Mouse (Mus musculus): Measurements from ENCODE around the gene Wasl. TPM values are rescaled to one million over a fixed set of nuclear protein-coding genes. Genes with fewer than 3 reads are reported as not detected.
A peak's percentile ranks its signal among the peaks of the same experiment; 100 is the strongest.

Gene Wasl
- 74.8 and 85.7 TPM in 2 replicates for polyA plus RNA-seq (2016; fragmentation: Nextera tagmentation; extraction: Ambion mirVana)

DNA sequence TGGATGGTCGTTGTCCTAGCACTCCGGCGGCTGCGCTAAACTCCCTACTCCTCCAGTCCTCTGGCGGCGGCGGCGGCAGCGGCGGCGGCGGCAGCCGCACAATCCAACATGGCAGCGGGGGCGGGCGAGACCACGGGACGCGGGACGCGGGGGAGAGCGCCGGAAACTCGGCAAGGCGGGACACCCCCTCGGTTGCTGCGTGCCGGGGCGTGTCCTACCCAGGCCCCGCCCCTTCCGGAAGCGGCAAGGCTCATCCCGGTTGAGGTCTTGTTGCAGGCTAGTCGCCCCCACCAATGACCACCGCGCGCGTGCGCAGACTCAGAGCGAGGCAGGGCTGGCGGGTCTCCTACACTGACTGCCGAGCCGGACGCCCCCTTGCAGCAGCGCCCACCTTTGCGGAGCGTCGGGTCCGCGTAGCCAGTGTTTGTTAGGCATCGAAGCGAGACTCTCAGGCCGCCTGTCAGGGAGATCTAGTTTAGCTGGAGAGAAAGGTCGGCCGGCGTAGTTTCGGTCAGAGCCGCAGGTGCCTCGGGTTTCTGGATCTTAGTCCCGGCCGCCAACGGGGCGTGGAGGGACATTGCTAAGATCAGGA lies at the start of gene Wasl:
TSS of gene Wasl (minus strand) at position 143 of the 592 bp plus-strand sequence.
- Histone ChIP-seq H3K27me3 (no peaks in the 10 kb centered on the region), H3K9me3 (no peaks in the 10 kb centered on the region), H3K4me3 (peak within 1 kb of the TSS; percentile 91), H3K36me3 (no peaks in the 10 kb centered on the region), H3K4me1 (peaks cover 4% of the 10 kb centered on the region), H3K27ac (peak within 1 kb of the TSS; percentile 98), H3K4me2 (replicated peaks) (peak within 1 kb of the TSS; percentile 78), H3K9ac (peak within 1 kb of the TSS; percentile 97)
- WGBS = under 1% methylated on average over 60 of the region's 63 CpGs
- ATAC-seq (ENCODE audit: insufficient number of reproducible peaks, insufficient read depth, low FRiP score, low TSS enrichment) = peak; percentile 99

DNA sequence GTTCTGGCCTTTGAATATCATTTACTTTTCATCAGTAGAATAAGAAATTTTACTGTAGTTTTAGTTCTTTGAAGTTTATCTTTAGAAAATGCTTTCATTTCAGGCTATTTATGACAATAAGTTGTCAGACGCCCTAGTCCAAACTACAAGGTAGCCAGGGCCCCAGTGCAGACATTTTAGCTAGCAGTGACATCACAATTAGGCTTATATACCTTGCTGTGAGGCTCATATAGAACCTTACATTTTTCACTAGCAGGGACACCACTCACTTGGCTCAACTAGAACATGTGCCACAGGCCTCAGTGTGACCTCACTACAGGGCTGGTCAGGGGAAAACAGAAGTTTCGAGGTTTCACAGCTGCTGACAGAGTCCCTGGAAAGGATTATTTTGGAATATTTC lies 42.7 kb upstream of the Wasl start:
- Histone ChIP-seq H3K27ac (no peak overlapping the region), H3K4me1 (no peaks in the 10 kb centered on the region), H3K27me3 (no peaks in the 10 kb centered on the region), H3K36me3 (no peaks in the 10 kb centered on the region), H3K9me3 (no peaks in the 10 kb centered on the region), H3K4me2 (replicated peaks) (no peak overlapping the region), H3K4me3 (no peak overlapping the region), H3K9ac (no peak overlapping the region)
- 69% methylated on average over 2 of the region's 2 CpGs for WGBS
- no peak for ATAC-seq (ENCODE audit: insufficient number of reproducible peaks, insufficient read depth, low FRiP score, low TSS enrichment)

DNA sequence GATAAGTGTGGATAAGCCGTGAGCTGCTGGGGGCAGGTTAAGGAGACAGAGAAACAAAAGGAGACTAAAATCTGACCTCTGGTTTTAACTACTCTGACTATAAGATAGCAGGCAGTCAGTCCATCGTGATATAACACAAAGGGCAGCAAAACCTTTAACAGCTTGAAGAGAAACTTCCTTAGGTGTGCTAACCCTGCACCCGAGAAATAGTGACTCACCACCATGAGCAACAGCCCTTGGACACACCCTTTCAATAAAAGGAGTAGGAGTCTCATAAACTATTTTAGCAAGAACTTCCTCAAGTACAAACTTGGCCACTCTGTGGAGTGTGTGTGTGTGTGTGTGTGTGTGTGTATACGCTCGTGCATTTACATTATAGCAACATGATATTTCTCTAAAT lies 42.3 kb upstream of the Wasl start:
- Histone ChIP-seq H3K9ac (no peak overlapping the region), H3K27ac (no peak overlapping the region), H3K9me3 (no peaks in the 10 kb centered on the region), H3K27me3 (no peaks in the 10 kb centered on the region), H3K4me3 (no peak overlapping the region), H3K36me3 (no peaks in the 10 kb centered on the region), H3K4me2 (replicated peaks) (no peak overlapping the region), H3K4me1 (no peaks in the 10 kb centered on the region)
- WGBS = 82% methylated on average over 5 of the region's 5 CpGs
- ATAC-seq (ENCODE audit: insufficient number of reproducible peaks, insufficient read depth, low FRiP score, low TSS enrichment) = no peak

DNA sequence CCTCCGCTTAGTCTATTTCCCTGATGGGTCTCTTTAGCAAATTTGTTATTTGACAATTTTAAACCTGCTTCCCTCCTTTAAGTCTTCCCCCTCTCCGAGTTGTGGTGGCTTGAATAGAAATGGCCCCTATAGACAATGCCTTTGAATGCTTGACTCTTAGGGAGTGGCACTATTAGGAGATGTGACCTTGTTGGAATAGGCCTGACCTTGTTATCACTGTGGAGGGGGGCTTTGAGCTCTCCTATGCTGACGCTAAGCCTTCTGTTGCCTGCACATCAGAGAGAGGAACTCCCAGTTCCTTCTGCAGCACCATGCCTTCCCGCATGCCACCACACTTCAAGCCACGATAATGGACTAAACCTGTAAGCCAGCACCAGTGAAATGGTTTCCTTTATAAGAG lies 32.4 kb upstream of the Wasl start:
- Histone ChIP-seq H3K27me3 (no peaks in the 10 kb centered on the region), H3K27ac (no peak overlapping the region), H3K4me3 (no peak overlapping the region), H3K36me3 (no peaks in the 10 kb centered on the region), H3K4me2 (replicated peaks) (no peak overlapping the region), H3K9me3 (no peaks in the 10 kb centered on the region), H3K4me1 (no peaks in the 10 kb centered on the region), H3K9ac (no peak overlapping the region)
- WGBS = 87% methylated on average over 5 of the region's 5 CpGs
- no peak for ATAC-seq (ENCODE audit: insufficient number of reproducible peaks, insufficient read depth, low FRiP score, low TSS enrichment)

DNA sequence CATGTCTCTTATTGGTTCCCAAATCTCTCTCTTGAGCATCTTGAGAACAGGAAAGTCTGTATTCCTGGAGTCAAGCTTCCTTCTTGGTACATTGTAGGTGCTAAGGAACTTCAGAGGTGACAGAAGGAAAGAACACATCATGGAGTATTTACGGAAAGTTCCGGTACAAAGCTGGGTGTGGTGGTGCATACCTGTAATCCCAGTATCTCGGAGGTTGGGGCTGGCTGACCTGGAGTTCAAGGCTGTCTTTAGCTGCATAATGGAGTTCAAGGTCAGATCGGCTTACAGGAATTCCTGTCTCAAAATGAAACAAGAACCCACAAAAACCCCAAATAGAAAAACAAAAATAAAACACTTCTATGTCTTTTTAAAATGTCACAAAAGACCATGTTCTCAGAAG lies 31.3 kb upstream of the Wasl start:
- Histone ChIP-seq H3K4me3 (no peak overlapping the region), H3K9me3 (no peaks in the 10 kb centered on the region), H3K4me1 (no peaks in the 10 kb centered on the region), H3K36me3 (no peaks in the 10 kb centered on the region), H3K27ac (no peak overlapping the region), H3K9ac (no peak overlapping the region), H3K27me3 (no peaks in the 10 kb centered on the region), H3K4me2 (replicated peaks) (no peak overlapping the region)
- no peak for ATAC-seq (ENCODE audit: insufficient number of reproducible peaks, insufficient read depth, low FRiP score, low TSS enrichment)
- WGBS = 79% methylated on average over 4 of the region's 4 CpGs

DNA sequence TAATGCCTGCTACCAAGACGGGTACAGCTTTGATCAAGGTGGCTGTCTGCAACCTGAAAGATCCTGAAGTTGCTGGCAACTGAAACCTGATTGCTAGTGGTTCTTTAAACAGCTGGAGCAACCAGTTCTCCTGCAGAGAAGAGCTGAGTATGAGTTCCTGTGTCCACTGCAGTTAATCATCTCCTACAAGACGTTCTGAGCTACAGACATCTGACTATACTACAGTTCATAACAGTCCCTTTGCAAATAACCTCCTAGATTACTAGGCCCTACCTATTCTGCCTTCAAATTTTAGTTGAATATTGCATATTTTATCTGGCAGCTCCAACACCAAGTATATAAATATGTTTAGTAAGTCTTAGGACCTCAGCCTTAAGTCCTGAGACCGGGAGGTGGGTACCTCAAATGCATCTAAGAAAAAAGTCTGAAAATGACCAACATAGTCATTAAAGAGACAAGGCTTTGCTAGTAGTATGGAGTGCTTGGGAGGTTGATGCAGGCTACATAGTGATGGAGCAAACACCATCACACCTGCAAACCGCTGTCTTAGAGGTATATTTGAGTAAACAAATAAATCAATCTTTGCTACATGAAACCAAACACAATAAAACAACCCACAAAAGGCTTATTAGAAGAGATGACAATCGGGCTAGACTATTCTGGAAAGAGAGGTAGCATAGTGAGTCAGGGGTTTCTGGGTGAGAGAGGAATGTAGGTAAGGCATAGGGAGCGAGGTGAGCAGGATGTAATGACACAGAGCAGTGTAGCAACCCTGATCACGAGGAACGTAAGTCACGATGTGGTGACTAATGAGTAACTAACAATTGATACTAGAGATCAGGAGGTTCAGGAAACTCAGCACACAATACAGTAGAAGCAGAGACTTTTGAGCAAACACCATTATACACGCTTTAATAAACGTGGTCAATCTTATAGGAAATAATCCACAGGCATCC lies 29.9 kb upstream of the Wasl start:
- Histone ChIP-seq H3K4me3 (no peak overlapping the region), H3K9me3 (no peaks in the 10 kb centered on the region), H3K36me3 (no peaks in the 10 kb centered on the region), H3K27me3 (no peaks in the 10 kb centered on the region), H3K9ac (no peak overlapping the region), H3K4me2 (replicated peaks) (no peak overlapping the region), H3K4me1 (no peaks in the 10 kb centered on the region), H3K27ac (no peak overlapping the region)
- ATAC-seq (ENCODE audit: insufficient number of reproducible peaks, insufficient read depth, low FRiP score, low TSS enrichment) = no peak
- WGBS = 84% methylated on average over 11 of the region's 11 CpGs

DNA sequence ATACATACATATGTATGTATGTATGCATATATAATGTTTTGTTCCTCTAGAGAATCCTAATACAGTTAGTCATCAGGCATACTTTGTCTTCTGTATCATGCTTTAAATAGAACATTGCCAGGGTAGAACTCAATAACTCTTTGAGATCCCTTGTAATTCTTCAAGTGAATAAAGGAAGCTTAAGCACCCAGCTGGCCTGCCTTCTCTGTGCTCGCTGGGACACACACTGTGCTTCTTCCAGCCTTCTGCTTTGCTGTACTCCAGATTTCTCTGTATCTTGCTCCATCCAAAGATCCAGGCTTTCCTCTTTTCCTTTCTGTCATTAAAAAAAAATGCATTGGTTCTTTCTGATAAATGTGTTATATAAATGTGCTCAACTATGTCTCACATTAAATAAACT lies 23.1 kb upstream of the Wasl start:
- 53% methylated on average over 1 of the region's 1 CpGs for WGBS
- no peaks in the 10 kb centered on the region for H3K27me3 ChIP-seq
- H3K4me3 ChIP-seq = no peak overlapping the region
- H3K27ac ChIP-seq = no peak overlapping the region
- no peak for ATAC-seq (ENCODE audit: insufficient number of reproducible peaks, insufficient read depth, low FRiP score, low TSS enrichment)
- no peaks in the 10 kb centered on the region for H3K9me3 ChIP-seq
- no peaks in the 10 kb centered on the region for H3K4me1 ChIP-seq
- no peak overlapping the region for H3K4me2 ChIP-seq (replicated peaks)
- no peaks in the 10 kb centered on the region for H3K36me3 ChIP-seq
- H3K9ac ChIP-seq = no peak overlapping the region

DNA sequence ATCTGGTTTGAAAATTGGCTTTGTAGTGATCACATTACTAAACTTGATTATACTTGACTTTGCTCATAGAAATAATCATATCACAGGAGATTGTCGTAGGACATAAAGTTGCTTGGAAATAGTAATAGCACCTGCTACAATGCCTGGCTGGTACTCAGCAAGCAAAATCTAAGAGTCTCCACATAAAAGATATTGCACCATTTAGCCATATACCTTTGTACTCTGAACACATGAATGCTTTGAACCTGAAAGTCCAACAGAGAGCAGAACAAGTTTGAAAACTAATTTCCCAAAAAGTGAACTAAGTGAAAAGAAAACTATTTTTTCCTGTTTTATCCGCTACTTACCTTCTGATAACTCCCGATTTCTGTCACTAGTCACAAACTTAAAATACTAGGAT lies 18.3 kb upstream of the Wasl start:
- 95% methylated on average over 3 of the region's 3 CpGs for WGBS
- H3K9me3 ChIP-seq = no peaks in the 10 kb centered on the region
- no peaks in the 10 kb centered on the region for H3K4me1 ChIP-seq
- H3K27ac ChIP-seq = no peak overlapping the region
- no peak overlapping the region for H3K4me2 ChIP-seq (replicated peaks)
- no peaks in the 10 kb centered on the region for H3K36me3 ChIP-seq
- no peak overlapping the region for H3K9ac ChIP-seq
- H3K27me3 ChIP-seq = no peaks in the 10 kb centered on the region
- H3K4me3 ChIP-seq = no peak overlapping the region
- ATAC-seq (ENCODE audit: insufficient number of reproducible peaks, insufficient read depth, low FRiP score, low TSS enrichment) = no peak

DNA sequence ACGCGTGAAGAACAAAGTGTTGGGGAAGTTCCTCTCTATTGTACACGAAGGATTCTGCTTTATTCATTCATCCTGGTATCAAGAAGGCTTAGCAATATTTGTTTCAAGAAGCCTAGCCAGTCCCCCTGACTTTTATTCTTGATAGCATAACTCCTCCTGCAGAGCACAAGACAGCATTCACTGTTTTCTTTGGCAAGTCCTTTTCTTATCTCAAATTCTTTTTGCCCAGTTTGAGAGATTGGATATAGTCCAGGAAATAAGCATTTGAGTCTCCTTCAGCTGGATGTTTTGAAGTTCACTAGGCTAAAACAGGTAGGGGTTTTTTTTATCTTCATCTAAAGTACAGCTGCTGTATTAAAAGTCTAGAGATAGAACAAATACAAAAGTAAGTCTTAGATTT lies 3.0 kb upstream of the Wasl start:
- 79% methylated on average over 3 of the region's 3 CpGs for WGBS
- Histone ChIP-seq H3K4me2 (replicated peaks) (no peak overlapping the region), H3K36me3 (no peaks in the 10 kb centered on the region), H3K27ac (no peak overlapping the region), H3K9ac (no peak overlapping the region), H3K27me3 (no peaks in the 10 kb centered on the region), H3K4me3 (no peak overlapping the region), H3K9me3 (no peaks in the 10 kb centered on the region), H3K4me1 (no peaks in the 10 kb centered on the region)
- no peak for ATAC-seq (ENCODE audit: insufficient number of reproducible peaks, insufficient read depth, low FRiP score, low TSS enrichment)

DNA sequence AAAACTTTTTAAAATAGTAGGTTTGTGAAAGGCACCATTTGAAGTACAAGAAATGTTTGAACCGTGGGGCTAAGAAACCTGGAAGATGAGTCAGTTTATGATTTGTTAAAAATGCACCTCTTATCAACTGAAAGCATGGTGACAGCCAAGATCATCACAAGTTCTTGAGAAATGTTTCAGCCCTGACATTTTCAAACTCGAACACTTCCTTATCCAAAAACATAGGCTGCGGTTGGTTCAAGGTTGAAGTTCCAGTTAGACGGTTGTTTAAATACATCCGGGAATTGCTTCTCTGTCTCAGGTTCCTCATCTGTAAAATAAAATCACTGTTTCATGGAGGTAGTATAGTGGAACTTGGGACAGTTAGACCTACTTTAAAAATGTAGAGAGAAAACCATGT lies 1.4 kb upstream of the Wasl start:
- ATAC-seq (ENCODE audit: insufficient number of reproducible peaks, insufficient read depth, low FRiP score, low TSS enrichment) = no peak
- no peaks in the 10 kb centered on the region for H3K9me3 ChIP-seq
- H3K27me3 ChIP-seq = no peaks in the 10 kb centered on the region
- H3K4me1 ChIP-seq = peaks cover 4% of the 10 kb centered on the region
- H3K27ac ChIP-seq = no peak overlapping the region
- no peak overlapping the region for H3K4me3 ChIP-seq
- WGBS = 89% methylated on average over 5 of the region's 5 CpGs
- H3K36me3 ChIP-seq = no peaks in the 10 kb centered on the region
- H3K4me2 ChIP-seq (replicated peaks) = no peak overlapping the region
- no peak overlapping the region for H3K9ac ChIP-seq

DNA sequence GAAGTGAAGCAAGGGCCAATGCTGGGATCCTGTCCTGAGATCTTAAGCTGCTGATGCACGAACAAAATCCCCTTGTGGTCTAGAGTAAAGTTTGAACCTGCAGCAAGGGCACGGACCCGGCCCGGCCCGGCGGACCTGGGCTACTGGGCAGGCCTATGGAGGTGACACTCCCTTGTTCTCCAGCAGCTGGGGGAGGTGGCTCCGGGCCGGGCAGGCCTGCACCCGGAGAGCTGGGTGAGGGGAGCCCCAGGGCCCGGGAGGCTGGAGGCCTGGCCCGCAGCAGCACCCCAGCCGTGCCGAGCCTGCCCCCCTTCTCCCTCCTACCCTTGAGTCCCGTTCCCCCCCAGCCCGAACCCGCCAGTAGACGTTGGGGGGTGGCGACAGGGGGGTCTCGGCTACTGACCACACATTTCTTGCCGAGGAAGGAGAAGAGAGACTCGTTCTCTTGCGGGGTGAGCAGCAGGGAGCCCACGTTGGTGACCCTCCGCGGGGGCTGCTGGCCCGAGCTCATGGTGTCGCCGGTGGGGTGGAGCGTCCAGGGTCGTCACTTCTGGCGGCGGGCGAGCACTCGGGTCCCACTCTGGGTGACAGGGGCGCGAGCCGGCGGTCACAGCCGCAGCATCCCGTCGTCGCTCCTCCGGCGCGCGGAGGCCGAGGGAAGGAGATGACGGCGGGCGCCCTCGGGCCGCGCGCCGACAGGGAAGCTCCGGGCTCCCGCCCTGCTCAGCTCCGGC lies 509 bp downstream of the Wasl start:
- peak; percentile 53 for ATAC-seq (ENCODE audit: insufficient number of reproducible peaks, insufficient read depth, low FRiP score, low TSS enrichment)

More for the DNA sequence above, 509 bp downstream of the Wasl start:
- Histone ChIP-seq H3K9me3 (no peaks in the 10 kb centered on the region), H3K27me3 (no peaks in the 10 kb centered on the region), H3K4me1 (peaks cover 4% of the 10 kb centered on the region), H3K27ac (peak overlapping the region; percentile 98), H3K36me3 (no peaks in the 10 kb centered on the region), H3K4me2 (replicated peaks) (peak overlapping the region; percentile 78), H3K4me3 (peak overlapping the region; percentile 91), H3K9ac (peak overlapping the region; percentile 97)
- WGBS = under 1% methylated on average over 58 of the region's 58 CpGs

Measured in embryonic facial prominence, embryonic 12.5 days (tissue).